Mouse (Mus musculus) regulatory T cell (primary cell): Measurements from ENCODE around the gene Khk.

Experiments used
- in situ Hi-C: fragments of 300-600 bp; cut with MboI, MseI; formaldehyde crosslinking; loops from one replicate; pipeline ENCODE4 v1.15.1; 2025; ENCODE audit warnings: high pct_unique_total_duplicates

Khk gene

GRCm38 (mm10) chr5:30963916-30964315 lies 42.7 kb downstream of the Khk start:
- in situ Hi-C loops: no loop called here

DNA sequence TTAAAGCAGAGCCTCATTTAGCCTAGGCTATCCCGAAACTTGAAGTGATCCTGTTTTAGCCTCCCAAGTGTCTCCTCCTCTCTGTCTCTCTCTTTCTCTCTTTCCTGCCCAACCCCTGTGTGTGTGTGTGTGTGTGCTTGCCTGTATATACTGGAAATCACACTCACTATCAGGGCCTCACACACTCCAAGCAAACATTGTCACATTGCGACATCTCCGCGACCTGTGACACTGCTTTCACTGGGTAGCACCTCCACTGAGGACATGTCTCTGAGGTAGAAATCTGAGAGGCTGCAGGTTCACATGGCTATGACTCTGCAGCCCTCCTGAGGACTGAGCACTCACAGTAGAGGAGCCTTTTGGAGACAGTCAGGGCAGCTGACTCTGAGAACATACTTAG lies 45.0 kb downstream of the Khk start:
- in situ Hi-C loops: no loop called here

GRCm38 (mm10) chr5:30968416-30968815 lies 47.2 kb downstream of the Khk start, which contains the start of gene Tcf23:
Gene Tcf23 (plus strand): TSS chr5:30968662.
- in situ Hi-C loops: no loop called here

DNA sequence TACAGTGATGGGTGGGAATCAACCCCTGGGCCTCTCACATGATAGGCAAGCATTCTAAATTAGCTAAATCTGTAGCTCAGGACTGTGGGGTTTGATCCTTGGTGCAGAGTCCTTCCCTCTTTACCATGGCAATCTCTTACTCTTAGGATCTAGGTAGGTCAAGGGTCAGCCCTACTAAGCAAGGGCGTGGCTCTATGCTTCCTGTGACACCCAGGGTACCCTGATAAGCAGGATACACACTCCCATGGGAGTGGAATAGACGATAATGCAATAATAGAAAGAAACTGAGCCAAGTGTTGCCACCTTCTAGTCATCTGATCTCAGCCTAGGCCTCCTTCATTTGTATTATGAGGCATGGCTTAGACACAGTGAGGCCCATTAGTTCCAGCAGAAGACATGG lies 48.2 kb downstream of the Khk start:
- in situ Hi-C loops: no loop called here

GRCm38 (mm10) chr5:30974870-30975656 lies 53.8 kb downstream of the Khk start:
- in situ Hi-C loops: no loop called here
